Mouse (Mus musculus): ENCODE data around the gene Nox4. TPM values are rescaled to one million over a fixed set of nuclear protein-coding genes. Genes with fewer than 3 reads are reported as not detected.

Nox4 gene
- polyA plus RNA-seq, 1 experiment from 2014 or later, result 5.2 TPM

DNA sequence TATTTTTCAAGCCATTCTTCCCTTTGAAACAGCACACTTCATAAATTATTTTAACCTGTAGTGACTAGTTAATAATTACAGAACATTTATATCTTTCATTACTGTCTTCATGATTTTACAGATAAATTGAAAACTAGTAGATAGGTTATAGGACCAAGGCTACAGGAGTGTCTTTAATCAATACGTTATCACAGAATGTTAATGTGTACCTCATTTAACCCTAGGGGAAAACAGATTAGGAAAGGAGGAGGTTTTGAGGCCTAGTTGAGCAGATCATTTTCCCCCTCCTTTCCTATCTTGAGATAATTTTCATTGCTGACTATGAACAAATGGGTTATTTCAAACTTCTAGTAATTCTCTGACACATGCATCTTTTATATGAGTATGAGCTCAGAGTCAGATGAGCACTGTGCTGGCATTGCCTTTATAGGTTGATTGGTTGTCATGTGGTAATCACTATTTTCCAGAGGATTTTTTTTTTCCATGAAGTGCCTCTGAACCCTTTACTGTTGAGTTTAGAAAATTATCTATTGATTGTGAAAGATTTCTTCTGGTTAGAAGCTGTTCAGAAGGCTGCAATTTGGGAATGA, 57.9 kb downstream of the Nox4 start:
- Histone ChIP-seq H3K27ac (replicated peaks) (no peak overlapping the region), H3K9me3 (no peaks in the 10 kb centered on the region), H3K4me3 (no peak overlapping the region), H3K4me1 (no peaks in the 10 kb centered on the region), H3K27me3 (replicated peaks; ENCODE audit: low read depth, poor library complexity, severe bottlenecking) (no peaks in the 10 kb centered on the region), H3K36me3 (replicated peaks) (no peaks in the 10 kb centered on the region)
- no peak for DNase-seq (ENCODE audit: low spot score)
- 84% methylated on average over 1 of the region's 1 CpGs for WGBS

DNA sequence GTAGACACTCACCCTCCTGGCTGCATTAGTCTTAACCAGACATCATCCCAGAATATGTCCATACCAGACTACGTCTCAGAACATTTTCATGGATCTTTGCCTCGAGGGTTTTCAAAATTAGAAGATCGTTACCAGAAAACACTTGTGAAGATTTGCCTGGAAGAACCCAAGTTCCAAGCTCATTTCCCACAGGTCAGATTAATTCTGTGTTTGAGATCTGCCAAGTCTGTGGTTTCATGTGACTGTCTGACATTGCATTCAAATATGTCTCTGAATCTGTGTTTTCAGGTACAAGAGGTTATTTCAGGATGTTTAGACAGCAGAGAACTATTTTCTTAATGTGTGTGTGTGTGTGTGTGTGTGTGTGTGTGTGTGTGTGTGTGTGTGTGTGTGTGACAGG, 75.7 kb downstream of the Nox4 start:
- Histone ChIP-seq H3K4me3 (no peak overlapping the region), H3K9me3 (no peaks in the 10 kb centered on the region), H3K36me3 (replicated peaks) (no peaks in the 10 kb centered on the region), H3K27ac (replicated peaks) (no peak overlapping the region), H3K27me3 (replicated peaks; ENCODE audit: low read depth, poor library complexity, severe bottlenecking) (no peaks in the 10 kb centered on the region), H3K4me1 (no peaks in the 10 kb centered on the region)
- 79% methylated on average over 3 of the region's 3 CpGs for WGBS
- DNase-seq (ENCODE audit: low spot score), result no peak

DNA sequence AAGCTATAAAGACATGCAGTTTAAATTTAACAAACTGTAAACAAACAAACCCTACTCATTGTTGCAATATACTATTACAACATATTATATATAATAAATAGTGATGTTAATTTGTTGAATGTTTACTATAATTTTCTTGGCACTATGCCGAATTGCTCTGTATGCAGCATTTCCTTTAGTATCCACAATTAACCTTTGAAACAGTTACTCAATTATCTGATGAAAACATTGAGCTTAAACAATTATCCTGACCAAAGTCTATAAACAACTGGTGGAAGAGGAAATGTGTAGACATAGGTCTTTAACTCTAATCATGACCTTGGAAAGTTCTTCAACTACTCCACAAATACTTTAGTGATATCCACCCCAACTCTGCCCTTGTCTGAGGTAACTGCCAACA, 76.2 kb downstream of the Nox4 start:
- no peaks in the 10 kb centered on the region for H3K27me3 ChIP-seq (replicated peaks; ENCODE audit: low read depth, poor library complexity, severe bottlenecking)
- no peak for DNase-seq (ENCODE audit: low spot score)
- H3K4me3 ChIP-seq, result no peak overlapping the region
- H3K4me1 ChIP-seq, result no peaks in the 10 kb centered on the region
- H3K9me3 ChIP-seq, result no peaks in the 10 kb centered on the region
- 85% methylated on average over 1 of the region's 1 CpGs for WGBS
- H3K36me3 ChIP-seq (replicated peaks), result no peaks in the 10 kb centered on the region
- no peak overlapping the region for H3K27ac ChIP-seq (replicated peaks)

DNA sequence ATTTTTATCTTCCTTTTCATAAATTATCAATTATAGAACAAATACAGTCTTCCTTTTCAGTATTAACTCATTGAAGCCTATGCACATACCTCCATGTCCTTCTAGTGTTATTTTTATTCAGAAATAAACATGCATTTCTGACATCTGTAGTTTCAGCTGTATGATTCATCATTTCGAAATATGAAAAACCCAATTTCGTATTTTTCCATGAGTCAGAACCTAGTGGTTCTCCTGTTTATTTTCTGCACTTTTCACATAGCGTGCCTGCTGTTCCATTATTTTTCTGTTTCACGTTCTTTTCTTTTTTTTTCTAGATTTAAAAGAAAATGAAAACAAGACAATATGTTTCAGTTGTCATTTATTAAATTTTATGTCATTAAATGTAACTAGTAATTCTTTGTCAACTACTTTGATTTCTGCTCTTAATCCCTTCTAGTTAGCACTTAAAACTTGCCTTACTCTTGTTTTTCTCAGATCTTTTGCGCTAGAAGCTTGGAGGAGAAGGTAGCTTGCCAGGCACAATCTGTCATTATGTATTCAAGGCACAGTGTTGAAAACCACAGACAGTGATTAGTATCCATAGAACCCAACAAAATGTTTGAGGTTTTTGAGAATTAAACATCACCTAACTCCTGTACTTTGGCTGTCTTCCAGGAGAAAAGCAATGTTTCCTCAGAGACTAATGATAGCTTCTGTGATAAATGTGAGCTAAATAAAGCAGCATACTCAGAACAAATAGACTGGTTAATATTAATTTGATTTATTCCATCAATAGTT, 85.1 kb downstream of the Nox4 start:
- H3K27me3 ChIP-seq (replicated peaks; ENCODE audit: low read depth, poor library complexity, severe bottlenecking), result no peaks in the 10 kb centered on the region
- no peak for DNase-seq (ENCODE audit: low spot score)
- H3K36me3 ChIP-seq (replicated peaks), result no peaks in the 10 kb centered on the region
- H3K9me3 ChIP-seq, result no peaks in the 10 kb centered on the region
- no peak overlapping the region for H3K4me3 ChIP-seq
- WGBS, result 93% methylated on average over 5 of the region's 5 CpGs
- no peak overlapping the region for H3K27ac ChIP-seq (replicated peaks)
- no peaks in the 10 kb centered on the region for H3K4me1 ChIP-seq

DNA sequence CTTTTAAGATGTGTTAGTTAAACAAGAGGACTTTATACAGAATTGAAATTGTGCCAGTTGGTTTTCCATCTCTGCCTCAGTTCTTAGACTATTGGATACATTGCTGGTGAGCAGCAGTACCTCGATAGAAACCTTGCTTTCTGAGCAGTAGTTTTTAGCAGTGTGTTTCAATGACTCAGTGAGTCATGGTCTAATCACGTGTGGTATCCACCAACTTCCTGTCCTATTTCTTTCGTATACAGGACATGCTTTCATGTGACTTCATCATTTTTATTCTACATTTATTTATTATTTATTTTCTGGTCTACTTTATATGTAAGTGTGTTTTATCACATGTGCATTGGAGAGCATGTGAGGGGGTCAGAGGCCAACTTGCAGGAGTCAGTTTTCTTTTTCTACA, 99.7 kb downstream of the Nox4 start:
- WGBS, result 84% methylated on average over 3 of the region's 3 CpGs
- DNase-seq (ENCODE audit: low spot score), result no peak
- H3K27ac ChIP-seq (replicated peaks), result no peak overlapping the region

DNA sequence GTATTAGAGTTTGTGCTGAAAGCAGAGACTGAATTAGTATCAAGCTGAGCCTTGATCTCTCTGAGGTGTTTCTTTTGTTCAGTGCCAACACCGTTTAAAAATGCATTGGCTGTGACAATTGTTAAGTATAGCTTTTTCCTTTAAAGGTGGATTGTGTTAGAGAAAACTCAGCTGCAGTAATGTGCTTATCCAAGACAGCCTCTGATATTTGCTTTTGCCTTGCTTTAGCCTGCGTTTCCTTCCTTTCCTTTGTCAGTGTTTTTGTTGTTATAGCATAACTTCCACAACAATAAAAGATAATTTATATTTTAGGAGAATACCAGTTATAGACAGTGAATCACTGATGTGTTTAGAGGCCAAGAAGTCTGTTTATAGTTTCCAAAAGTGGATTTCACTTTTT, 106.9 kb downstream of the Nox4 start:
- 55% methylated on average over 2 of the region's 2 CpGs for WGBS
- Histone ChIP-seq H3K27me3 (replicated peaks; ENCODE audit: low read depth, poor library complexity, severe bottlenecking) (no peaks in the 10 kb centered on the region), H3K4me1 (no peaks in the 10 kb centered on the region), H3K9me3 (no peaks in the 10 kb centered on the region), H3K36me3 (replicated peaks) (no peaks in the 10 kb centered on the region), H3K4me3 (no peak overlapping the region), H3K27ac (replicated peaks) (no peak overlapping the region)
- no peak for DNase-seq (ENCODE audit: low spot score)

More for the DNA sequence above, 99.7 kb downstream of the Nox4 start:
- Histone ChIP-seq H3K4me1 (no peaks in the 10 kb centered on the region), H3K36me3 (replicated peaks) (no peaks in the 10 kb centered on the region), H3K27me3 (replicated peaks; ENCODE audit: low read depth, poor library complexity, severe bottlenecking) (no peaks in the 10 kb centered on the region), H3K9me3 (no peaks in the 10 kb centered on the region), H3K4me3 (no peak overlapping the region)

DNA sequence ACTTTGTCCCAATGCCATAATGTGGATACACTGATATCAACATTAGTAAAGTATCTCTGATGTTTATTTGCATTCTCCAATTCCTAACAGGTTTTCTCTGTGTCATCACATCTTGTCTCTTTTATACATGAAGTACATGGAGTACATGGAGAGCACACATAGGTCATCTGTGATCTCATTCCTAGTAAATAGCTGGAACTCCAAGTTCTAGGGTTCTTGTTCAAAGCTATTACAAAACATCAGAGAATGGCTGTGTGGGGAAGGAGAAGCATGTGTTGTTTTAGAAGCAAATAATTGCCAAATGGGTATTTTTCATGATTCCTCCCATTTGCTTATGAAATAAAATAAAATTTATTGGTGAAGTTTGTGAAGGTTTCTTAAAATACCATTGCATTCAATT, 121.9 kb downstream of the Nox4 start:
- Histone ChIP-seq H3K27me3 (replicated peaks; ENCODE audit: low read depth, poor library complexity, severe bottlenecking) (no peaks in the 10 kb centered on the region), H3K9me3 (no peaks in the 10 kb centered on the region), H3K4me3 (no peak overlapping the region), H3K4me1 (no peaks in the 10 kb centered on the region), H3K36me3 (replicated peaks) (no peaks in the 10 kb centered on the region), H3K27ac (replicated peaks) (no peak overlapping the region)
- no peak for DNase-seq (ENCODE audit: low spot score)

DNA sequence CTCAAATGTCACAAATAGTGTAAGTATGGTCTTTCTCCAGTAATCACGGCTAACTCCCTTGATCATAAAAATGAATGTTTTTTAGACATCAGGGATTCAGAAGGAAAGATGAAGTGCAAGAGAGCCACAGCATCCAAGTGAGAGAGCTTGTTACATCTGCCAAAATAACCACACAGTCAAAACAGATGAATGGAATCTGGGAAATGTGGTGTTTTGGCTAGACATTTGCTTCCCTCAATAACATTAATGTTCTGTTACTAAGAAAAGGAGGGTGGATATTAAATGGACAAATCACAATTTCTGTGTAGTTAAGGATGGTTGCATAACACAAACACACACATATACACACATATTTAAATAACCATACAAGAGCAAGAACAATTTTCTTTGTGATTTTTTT, 123.2 kb downstream of the Nox4 start:
- no peak for DNase-seq (ENCODE audit: low spot score)
- Histone ChIP-seq H3K4me3 (no peak overlapping the region), H3K4me1 (no peaks in the 10 kb centered on the region), H3K27me3 (replicated peaks; ENCODE audit: low read depth, poor library complexity, severe bottlenecking) (no peaks in the 10 kb centered on the region), H3K36me3 (replicated peaks) (no peaks in the 10 kb centered on the region), H3K27ac (replicated peaks) (no peak overlapping the region), H3K9me3 (no peaks in the 10 kb centered on the region)
- WGBS, result 93% methylated on average over 1 of the region's 1 CpGs

DNA sequence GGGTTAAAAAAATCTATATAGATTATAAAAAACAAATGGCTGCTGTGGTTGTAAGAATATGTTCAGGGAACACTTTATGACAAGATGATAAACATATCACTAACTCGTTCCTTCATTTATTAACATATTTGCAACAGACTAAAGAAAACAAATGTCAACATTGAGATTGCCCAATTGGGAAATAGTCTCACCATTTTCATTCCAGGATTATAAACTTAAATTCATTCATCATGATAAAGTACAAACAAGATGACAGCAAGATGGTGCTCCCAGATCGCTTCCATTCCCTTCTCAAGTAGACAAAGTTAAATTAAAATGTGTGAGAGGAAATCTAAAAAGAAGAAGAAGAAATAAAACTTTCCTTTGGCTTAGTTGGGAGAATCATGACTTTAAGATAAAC, 124.9 kb downstream of the Nox4 start:
- no peaks in the 10 kb centered on the region for H3K4me1 ChIP-seq
- no peak overlapping the region for H3K4me3 ChIP-seq
- no peak overlapping the region for H3K27ac ChIP-seq (replicated peaks)
- no peaks in the 10 kb centered on the region for H3K27me3 ChIP-seq (replicated peaks; ENCODE audit: low read depth, poor library complexity, severe bottlenecking)
- DNase-seq (ENCODE audit: low spot score), result no peak
- H3K9me3 ChIP-seq, result no peaks in the 10 kb centered on the region
- 90% methylated on average over 2 of the region's 2 CpGs for WGBS
- H3K36me3 ChIP-seq (replicated peaks), result no peaks in the 10 kb centered on the region

DNA sequence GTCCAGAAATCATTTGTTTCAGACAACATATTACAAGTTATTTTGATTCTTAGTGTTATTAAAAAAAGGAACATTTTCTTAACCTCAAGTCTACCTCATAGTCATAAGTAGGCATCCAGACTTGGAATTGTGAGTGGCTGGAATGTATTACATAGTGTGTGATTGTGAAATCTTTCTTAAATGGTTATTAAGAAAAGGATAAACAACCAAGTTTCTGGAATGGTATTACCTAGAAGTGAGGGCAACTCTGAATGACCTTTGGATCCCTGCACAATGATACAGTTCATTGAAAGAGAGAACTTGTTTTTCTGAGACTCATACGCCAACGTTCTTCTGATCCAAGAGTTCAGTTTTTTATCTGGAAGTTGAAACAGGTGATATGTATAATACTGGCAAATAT, 125.4 kb downstream of the Nox4 start:
- 89% methylated on average over 2 of the region's 2 CpGs for WGBS

DNA sequence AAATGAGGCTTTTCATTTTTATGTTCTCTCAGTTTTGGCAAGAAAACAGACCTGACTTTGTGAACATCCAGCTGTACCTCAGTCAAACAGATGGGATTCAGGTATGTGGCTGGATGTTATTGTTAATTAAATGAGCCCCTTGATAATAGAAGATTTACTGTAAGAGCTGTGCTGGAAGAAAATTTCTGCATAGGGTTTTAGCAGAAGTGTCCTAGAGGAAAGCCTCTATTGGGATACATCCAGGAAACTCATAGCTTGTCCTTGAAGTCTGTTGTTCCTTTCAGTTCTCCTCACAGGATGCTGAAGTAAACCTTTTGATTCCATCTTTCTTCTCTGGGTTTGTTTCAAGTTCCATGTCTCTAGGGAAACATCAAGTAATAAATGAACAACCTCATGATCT, 128.4 kb downstream of the Nox4 start:
- H3K4me3 ChIP-seq, result no peak overlapping the region

More for the DNA sequence above, 125.4 kb downstream of the Nox4 start:
- H3K27ac ChIP-seq (replicated peaks), result no peak overlapping the region
- no peaks in the 10 kb centered on the region for H3K27me3 ChIP-seq (replicated peaks; ENCODE audit: low read depth, poor library complexity, severe bottlenecking)
- no peaks in the 10 kb centered on the region for H3K9me3 ChIP-seq
- H3K4me1 ChIP-seq, result no peaks in the 10 kb centered on the region
- DNase-seq (ENCODE audit: low spot score), result no peak
- no peak overlapping the region for H3K4me3 ChIP-seq
- H3K36me3 ChIP-seq (replicated peaks), result 0 out of 2 replicates have a peak, but pooled peaks cover 1% of the 10 kb centered on the region

DNA sequence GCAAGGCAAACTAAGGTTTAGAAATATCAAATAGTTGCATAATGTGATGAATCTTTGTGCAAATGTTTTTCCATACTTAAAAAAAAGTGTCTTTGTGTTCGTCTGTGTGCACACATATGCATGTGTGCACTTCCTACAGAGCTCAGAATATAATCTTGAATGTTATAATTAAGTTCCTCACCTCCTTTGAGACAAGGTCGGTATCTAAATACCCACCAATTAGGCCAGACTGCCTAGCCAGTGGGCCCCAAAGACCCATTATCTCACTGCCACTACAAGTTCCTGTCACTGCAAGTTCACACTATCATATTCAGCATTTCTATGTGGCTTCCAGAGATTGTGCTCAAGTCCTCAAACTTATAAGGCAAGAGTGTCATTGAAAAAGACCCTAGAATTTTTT, 129.0 kb downstream of the Nox4 start:
- H3K27ac ChIP-seq (replicated peaks), result no peak overlapping the region
- WGBS, result 65% methylated on average over 2 of the region's 2 CpGs
- no peak for DNase-seq (ENCODE audit: low spot score)
- H3K36me3 ChIP-seq (replicated peaks), result 0 out of 2 replicates have a peak, but pooled peaks cover 4% of the 10 kb centered on the region
- H3K9me3 ChIP-seq, result no peaks in the 10 kb centered on the region
- no peaks in the 10 kb centered on the region for H3K27me3 ChIP-seq (replicated peaks; ENCODE audit: low read depth, poor library complexity, severe bottlenecking)
- no peaks in the 10 kb centered on the region for H3K4me1 ChIP-seq
- H3K4me3 ChIP-seq, result no peak overlapping the region

More for the DNA sequence above, 128.4 kb downstream of the Nox4 start:
- no peaks in the 10 kb centered on the region for H3K27me3 ChIP-seq (replicated peaks; ENCODE audit: low read depth, poor library complexity, severe bottlenecking)
- no peaks in the 10 kb centered on the region for H3K4me1 ChIP-seq
- 0 out of 2 replicates have a peak, but pooled peaks cover 4% of the 10 kb centered on the region for H3K36me3 ChIP-seq (replicated peaks)
- H3K9me3 ChIP-seq, result no peaks in the 10 kb centered on the region
- DNase-seq (ENCODE audit: low spot score), result no peak
- H3K27ac ChIP-seq (replicated peaks), result no peak overlapping the region

DNA sequence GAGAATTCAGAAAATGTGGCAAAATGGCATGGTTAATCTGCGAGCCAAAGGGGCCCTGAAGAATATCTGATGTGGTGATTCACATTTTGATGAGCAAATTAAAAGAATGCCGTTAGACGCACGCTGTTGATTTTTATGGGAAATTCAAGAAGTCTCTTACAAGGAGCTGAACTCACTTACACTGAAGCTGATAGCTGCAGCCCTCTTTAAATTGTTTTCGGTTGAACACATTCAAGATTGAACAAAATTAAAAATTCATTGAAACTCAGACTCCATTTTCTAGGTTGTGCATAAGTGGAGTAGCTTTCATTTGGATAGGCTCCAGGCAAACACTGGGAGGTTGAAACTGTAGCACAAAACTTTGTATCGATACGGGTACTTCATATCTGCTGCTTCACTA, 151.1 kb downstream of the Nox4 start:
- H3K27me3 ChIP-seq (replicated peaks; ENCODE audit: low read depth, poor library complexity, severe bottlenecking), result no peaks in the 10 kb centered on the region
- no peak overlapping the region for H3K27ac ChIP-seq (replicated peaks)
- 96% methylated on average over 7 of the region's 7 CpGs for WGBS
- no peaks in the 10 kb centered on the region for H3K9me3 ChIP-seq
- DNase-seq (ENCODE audit: low spot score), result no peak
- no peaks in the 10 kb centered on the region for H3K4me1 ChIP-seq
- no peaks in the 10 kb centered on the region for H3K36me3 ChIP-seq (replicated peaks)
- H3K4me3 ChIP-seq, result no peak overlapping the region
